Mouse (Mus musculus) thymus, adult 2 months (tissue): ENCODE measurements around the gene Spef2.

Source experiments
- CTCF ChIP-seq: fragments of 200-500 bp; IDR thresholded peaks from 2 replicates; pipeline ENCODE4 v1.5.1; 2012; ENCODE audit warnings: mild to moderate bottlenecking, control low read depth, low read length, moderate library complexity, borderline replicate concordance; ENCODE audit not compliant: control insufficient read depth, poor library complexity, insufficient read depth; ENCODE audit errors: extremely low read depth
- POLR2A ChIP-seq: fragments of 200-500 bp; IDR thresholded peaks from 2 replicates; pipeline ENCODE4 v1.6.1; 2012; ENCODE audit warnings: mild to moderate bottlenecking, low read length, control low read depth, moderate library complexity; ENCODE audit not compliant: control insufficient read depth, poor library complexity, insufficient read depth; ENCODE audit errors: extremely low read depth

GRCm38 (mm10) chr15:9677343-9678036, 71.2 kb downstream of the Spef2 start:
- TF ChIP-seq POLR2A (no peak), CTCF (no peak)
